Mouse (Mus musculus): ENCODE measurements at regions not wholly inside any gene's neighbourhood (a gene's known extent, or its start where the extent isn't known, plus 50 kb on each side); places are given as distances from the start of the nearest gene placed in this dataset.

DNA sequence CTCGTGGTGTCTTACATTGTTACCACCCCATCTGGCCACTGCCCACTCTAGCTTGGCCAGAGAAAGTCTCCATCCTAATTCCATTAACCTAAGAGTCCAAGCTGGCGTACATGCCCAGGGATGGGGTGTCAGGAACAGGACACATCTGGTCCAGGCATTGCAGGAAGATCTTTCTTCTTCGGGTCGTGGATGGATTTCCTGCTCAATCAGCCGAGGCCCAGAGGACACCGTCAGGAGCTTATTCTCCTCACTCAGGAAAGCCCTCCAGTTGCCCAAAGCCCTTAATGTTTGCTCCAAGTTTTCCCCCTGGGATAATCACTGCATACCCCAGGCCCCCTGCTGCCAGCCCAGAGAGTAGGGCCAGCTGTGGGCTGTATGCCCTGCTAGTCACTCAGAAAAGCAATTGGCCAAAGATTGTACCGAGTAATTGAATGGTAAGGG, 172.2 kb upstream of the Zfp703 start:
- H3K36me3 ChIP-seq (ENCODE audit: control insufficient read depth, insufficient read depth, low read length) = no peaks in the 10 kb centered on the region
- H3K4me2 ChIP-seq (replicated peaks; ENCODE audit: low read depth, low read length) = no peak overlapping the region
- H3K27me3 ChIP-seq (ENCODE audit: control insufficient read depth, insufficient read depth, low read length) = no peaks in the 10 kb centered on the region
- peak overlapping the region; percentile 52; the same call in 1 of the 2 replicates for H3K27ac ChIP-seq (ENCODE audit: low read length)
- H3K4me3 ChIP-seq (ENCODE audit: low read depth, low read length) = no peak overlapping the region
- no peak overlapping the region for H3K9ac ChIP-seq (replicated peaks; ENCODE audit: low read depth, low read length)
- ATAC-seq (ENCODE audit: insufficient number of reproducible peaks, insufficient read depth, low FRiP score, low read depth) = no peak
- no peaks in the 10 kb centered on the region for H3K9me3 ChIP-seq (ENCODE audit: control insufficient read depth, low read depth, low read length)
- WGBS = 29% methylated on average over 7 of the region's 7 CpGs
- H3K4me1 ChIP-seq (ENCODE audit: control insufficient read depth, insufficient read depth, low read length) = peaks cover 35% of the 10 kb centered on the region

DNA sequence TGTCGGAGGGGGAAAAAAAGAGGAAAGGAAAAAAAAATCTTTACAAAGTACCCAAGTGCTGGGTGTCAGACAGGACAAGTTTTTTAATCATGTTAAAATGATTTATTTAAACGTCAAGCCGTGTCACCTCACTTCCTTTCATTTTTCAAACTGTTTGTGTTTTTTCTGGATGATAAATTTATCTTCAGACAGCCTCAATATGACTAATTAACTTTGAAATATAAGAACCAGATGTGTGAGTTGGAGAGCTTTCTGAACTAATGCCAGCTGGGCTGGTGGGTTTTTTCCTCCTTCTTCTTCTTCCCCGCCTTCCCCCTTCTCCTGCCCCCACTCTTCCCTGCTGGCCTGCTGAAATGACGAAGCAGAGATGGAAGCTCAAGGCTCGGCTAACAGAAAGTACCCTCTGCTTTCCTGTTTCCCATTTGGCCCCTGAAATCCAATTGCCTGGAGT, 171.7 kb upstream of the Zfp703 start:
- H3K36me3 ChIP-seq (ENCODE audit: control insufficient read depth, insufficient read depth, low read length) = no peaks in the 10 kb centered on the region
- no peak for ATAC-seq (ENCODE audit: insufficient number of reproducible peaks, insufficient read depth, low FRiP score, low read depth)
- H3K9me3 ChIP-seq (ENCODE audit: control insufficient read depth, low read depth, low read length) = no peaks in the 10 kb centered on the region
- no peak overlapping the region for H3K9ac ChIP-seq (replicated peaks; ENCODE audit: low read depth, low read length)
- H3K27me3 ChIP-seq (ENCODE audit: control insufficient read depth, insufficient read depth, low read length) = no peaks in the 10 kb centered on the region
- no peak overlapping the region for H3K4me2 ChIP-seq (replicated peaks; ENCODE audit: low read depth, low read length)
- no peak overlapping the region for H3K4me3 ChIP-seq (ENCODE audit: low read depth, low read length)
- 7% methylated on average over 6 of the region's 6 CpGs for WGBS
- H3K4me1 ChIP-seq (ENCODE audit: control insufficient read depth, insufficient read depth, low read length) = peaks cover 35% of the 10 kb centered on the region
- H3K27ac ChIP-seq (ENCODE audit: low read length) = peak overlapping the region; percentile 7; the same call in 1 of the 2 replicates

DNA sequence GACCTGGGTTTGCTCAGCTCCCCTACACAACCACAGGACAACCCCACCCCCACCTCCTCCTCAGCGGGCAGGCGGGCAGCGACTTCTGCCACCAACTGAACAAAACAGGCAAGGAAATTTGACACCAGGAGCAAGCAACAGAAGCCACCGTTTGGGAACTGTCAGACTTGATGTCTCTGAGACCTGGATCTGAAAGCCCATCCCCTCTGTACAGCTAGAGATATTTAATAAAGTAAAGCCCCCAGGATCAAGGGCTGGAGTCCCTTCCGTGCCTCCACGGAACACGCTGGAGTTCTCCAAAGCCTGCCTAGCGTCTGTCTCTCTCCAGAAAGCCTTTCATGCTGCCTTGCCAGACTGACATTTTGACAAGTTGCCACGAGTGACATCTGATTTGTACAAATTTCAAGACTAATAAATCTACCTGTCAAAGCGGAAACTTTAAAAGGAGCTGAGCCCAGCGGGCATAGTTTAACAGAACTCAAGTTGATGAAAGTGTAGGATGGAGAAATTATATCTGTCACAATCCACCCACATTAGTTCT, 168.9 kb upstream of the Zfp703 start:
- H3K27ac ChIP-seq (ENCODE audit: low read length) = no peak overlapping the region
- no peak overlapping the region for H3K4me3 ChIP-seq (ENCODE audit: low read depth, low read length)
- H3K9ac ChIP-seq (replicated peaks; ENCODE audit: low read depth, low read length) = no peak overlapping the region
- no peaks in the 10 kb centered on the region for H3K27me3 ChIP-seq (ENCODE audit: control insufficient read depth, insufficient read depth, low read length)
- ATAC-seq (ENCODE audit: insufficient number of reproducible peaks, insufficient read depth, low FRiP score, low read depth) = no peak
- H3K36me3 ChIP-seq (ENCODE audit: control insufficient read depth, insufficient read depth, low read length) = no peaks in the 10 kb centered on the region
- WGBS = 18% methylated on average over 11 of the region's 11 CpGs
- H3K4me2 ChIP-seq (replicated peaks; ENCODE audit: low read depth, low read length) = no peak overlapping the region; the same call in 1 of the 2 replicates
- H3K9me3 ChIP-seq (ENCODE audit: control insufficient read depth, low read depth, low read length) = no peaks in the 10 kb centered on the region
- H3K4me1 ChIP-seq (ENCODE audit: control insufficient read depth, insufficient read depth, low read length) = peaks cover 35% of the 10 kb centered on the region

DNA sequence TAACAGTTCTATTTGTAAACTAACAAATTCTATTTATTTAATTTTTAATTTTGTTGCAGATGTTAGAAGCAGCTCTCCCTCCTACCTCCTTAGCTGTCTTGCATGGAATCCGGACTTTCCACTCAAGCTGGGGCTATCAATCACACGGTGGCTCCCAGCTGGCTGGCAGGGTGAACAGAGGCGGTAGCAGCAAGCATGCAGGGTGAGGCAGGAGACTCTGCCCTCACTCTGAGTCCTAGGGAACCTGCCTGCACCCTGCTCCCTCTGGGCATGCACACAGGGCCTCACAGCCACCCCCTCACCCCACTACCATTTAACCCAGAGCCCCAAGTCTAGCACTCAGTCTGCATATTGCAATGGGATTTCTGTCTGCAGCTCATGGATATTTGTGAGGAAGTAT, 168.4 kb upstream of the Zfp703 start:
- Histone ChIP-seq H3K27ac (ENCODE audit: low read length) (no peak overlapping the region; the same call in 1 of the 2 replicates), H3K9me3 (ENCODE audit: control insufficient read depth, low read depth, low read length) (no peaks in the 10 kb centered on the region), H3K4me1 (ENCODE audit: control insufficient read depth, insufficient read depth, low read length) (peaks cover 35% of the 10 kb centered on the region), H3K4me3 (ENCODE audit: low read depth, low read length) (no peak overlapping the region), H3K27me3 (ENCODE audit: control insufficient read depth, insufficient read depth, low read length) (no peaks in the 10 kb centered on the region), H3K4me2 (replicated peaks; ENCODE audit: low read depth, low read length) (no peak overlapping the region), H3K9ac (replicated peaks; ENCODE audit: low read depth, low read length) (no peak overlapping the region), H3K36me3 (ENCODE audit: control insufficient read depth, insufficient read depth, low read length) (no peaks in the 10 kb centered on the region)
- WGBS = 22% methylated on average over 3 of the region's 3 CpGs
- ATAC-seq (ENCODE audit: insufficient number of reproducible peaks, insufficient read depth, low FRiP score, low read depth) = no peak

DNA sequence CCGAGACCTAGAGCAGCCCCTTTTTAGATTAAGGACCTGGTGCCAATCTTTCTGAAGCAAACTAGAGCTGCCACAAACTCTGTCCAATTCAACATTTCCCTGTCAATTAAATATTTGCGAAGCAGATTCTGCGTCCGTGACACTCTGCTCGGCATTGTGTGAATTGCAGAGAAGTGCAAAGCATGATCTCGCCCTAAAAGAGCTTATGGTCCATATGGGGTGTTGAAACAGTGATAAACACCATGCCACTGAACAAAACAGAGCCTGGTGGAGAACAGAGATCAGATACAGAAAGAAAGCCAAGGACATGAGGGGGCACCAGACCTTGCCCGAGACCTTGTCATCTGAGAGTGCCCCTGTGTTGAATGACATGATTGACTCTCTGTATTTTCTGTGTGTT, 167.2 kb upstream of the Zfp703 start:
- no peak for ATAC-seq (ENCODE audit: insufficient number of reproducible peaks, insufficient read depth, low FRiP score, low read depth)
- Histone ChIP-seq H3K27me3 (ENCODE audit: control insufficient read depth, insufficient read depth, low read length) (no peaks in the 10 kb centered on the region), H3K9ac (replicated peaks; ENCODE audit: low read depth, low read length) (no peak overlapping the region), H3K4me3 (ENCODE audit: low read depth, low read length) (no peak overlapping the region), H3K36me3 (ENCODE audit: control insufficient read depth, insufficient read depth, low read length) (no peaks in the 10 kb centered on the region), H3K9me3 (ENCODE audit: control insufficient read depth, low read depth, low read length) (no peaks in the 10 kb centered on the region), H3K4me2 (replicated peaks; ENCODE audit: low read depth, low read length) (no peak overlapping the region), H3K4me1 (ENCODE audit: control insufficient read depth, insufficient read depth, low read length) (peaks cover 28% of the 10 kb centered on the region), H3K27ac (ENCODE audit: low read length) (no peak overlapping the region)
- 80% methylated on average over 7 of the region's 7 CpGs for WGBS

DNA sequence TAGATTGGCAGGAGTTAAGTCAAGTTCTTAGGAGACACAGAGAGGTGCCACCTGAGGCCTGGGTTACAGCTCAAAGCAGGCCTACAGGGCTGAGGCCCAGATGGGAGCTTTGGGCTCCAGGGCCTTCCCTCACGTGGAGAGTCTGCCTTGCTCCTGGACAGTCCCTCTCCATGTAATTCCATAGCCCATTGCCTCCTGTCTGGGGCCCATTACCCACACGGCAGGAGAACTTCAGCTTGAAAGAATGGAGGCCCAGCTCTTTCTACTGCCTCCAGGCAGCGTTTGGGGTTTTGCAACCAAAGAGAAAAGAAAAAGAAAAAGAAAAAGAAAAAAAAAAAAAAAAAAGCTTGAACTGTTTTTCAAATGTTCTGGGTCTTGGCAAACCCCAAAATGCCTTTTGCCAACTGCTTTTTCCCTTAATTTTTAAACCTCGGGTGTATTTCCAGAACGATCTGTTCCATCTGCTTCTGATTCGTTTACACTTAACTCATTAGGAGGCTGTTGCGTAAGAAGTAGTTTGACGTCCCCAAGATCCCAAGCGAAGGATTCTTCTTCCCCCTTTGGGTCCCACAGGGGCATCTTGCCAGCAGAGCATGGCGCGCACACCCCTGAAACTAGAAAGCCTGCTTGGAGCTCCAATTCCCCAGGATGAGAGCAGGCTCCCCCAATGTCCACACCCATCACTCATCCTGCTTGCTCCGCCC, 165.4 kb upstream of the Zfp703 start:
- WGBS = 62% methylated on average over 12 of the region's 12 CpGs
- no peaks in the 10 kb centered on the region for H3K36me3 ChIP-seq (ENCODE audit: control insufficient read depth, insufficient read depth, low read length)
- no peaks in the 10 kb centered on the region for H3K27me3 ChIP-seq (ENCODE audit: control insufficient read depth, insufficient read depth, low read length)
- no peak for ATAC-seq (ENCODE audit: insufficient number of reproducible peaks, insufficient read depth, low FRiP score, low read depth)
- H3K4me3 ChIP-seq (ENCODE audit: low read depth, low read length) = no peak overlapping the region
- no peak overlapping the region for H3K27ac ChIP-seq (ENCODE audit: low read length)
- no peak overlapping the region for H3K9ac ChIP-seq (replicated peaks; ENCODE audit: low read depth, low read length)
- peaks cover 19% of the 10 kb centered on the region for H3K4me1 ChIP-seq (ENCODE audit: control insufficient read depth, insufficient read depth, low read length)
- H3K9me3 ChIP-seq (ENCODE audit: control insufficient read depth, low read depth, low read length) = no peaks in the 10 kb centered on the region
- no peak overlapping the region for H3K4me2 ChIP-seq (replicated peaks; ENCODE audit: low read depth, low read length)

DNA sequence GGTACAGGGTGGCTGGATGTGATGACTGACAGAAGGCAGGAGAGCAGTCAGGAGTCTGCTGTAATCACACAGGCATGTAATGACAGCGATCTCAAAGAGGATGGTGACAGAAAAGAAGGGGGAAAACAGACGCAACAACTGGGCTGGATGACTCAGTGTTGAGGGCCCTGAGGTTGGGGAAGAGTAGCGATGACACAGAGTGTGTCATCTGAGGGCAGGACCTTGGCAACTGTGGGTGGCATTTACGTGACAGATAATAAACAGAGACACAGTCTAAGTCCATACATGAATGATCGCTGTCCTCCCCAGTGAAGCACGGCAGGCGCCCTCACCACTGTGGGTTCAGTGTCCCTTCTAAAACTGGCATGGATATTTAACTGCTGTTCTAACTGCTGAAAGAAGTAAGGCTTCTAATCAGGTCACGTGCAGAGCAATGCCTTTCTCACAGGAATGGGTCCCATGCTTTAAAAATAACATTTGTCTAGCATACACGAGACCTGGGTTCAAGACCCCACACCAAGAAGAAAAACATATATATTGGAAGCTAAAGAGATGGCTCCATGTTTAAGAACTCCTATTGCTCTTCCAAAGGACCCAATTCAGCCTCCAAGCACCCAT, 163.8 kb upstream of the Zfp703 start:
- Histone ChIP-seq H3K4me2 (replicated peaks; ENCODE audit: low read depth, low read length) (no peak overlapping the region), H3K4me3 (ENCODE audit: low read depth, low read length) (no peak overlapping the region), H3K9me3 (ENCODE audit: control insufficient read depth, low read depth, low read length) (no peaks in the 10 kb centered on the region), H3K36me3 (ENCODE audit: control insufficient read depth, insufficient read depth, low read length) (no peaks in the 10 kb centered on the region), H3K27me3 (ENCODE audit: control insufficient read depth, insufficient read depth, low read length) (no peaks in the 10 kb centered on the region), H3K27ac (ENCODE audit: low read length) (no peak overlapping the region), H3K9ac (replicated peaks; ENCODE audit: low read depth, low read length) (no peak overlapping the region), H3K4me1 (ENCODE audit: control insufficient read depth, insufficient read depth, low read length) (peaks cover 8% of the 10 kb centered on the region)
- no peak for ATAC-seq (ENCODE audit: insufficient number of reproducible peaks, insufficient read depth, low FRiP score, low read depth)
- WGBS = 77% methylated on average over 9 of the region's 9 CpGs

DNA sequence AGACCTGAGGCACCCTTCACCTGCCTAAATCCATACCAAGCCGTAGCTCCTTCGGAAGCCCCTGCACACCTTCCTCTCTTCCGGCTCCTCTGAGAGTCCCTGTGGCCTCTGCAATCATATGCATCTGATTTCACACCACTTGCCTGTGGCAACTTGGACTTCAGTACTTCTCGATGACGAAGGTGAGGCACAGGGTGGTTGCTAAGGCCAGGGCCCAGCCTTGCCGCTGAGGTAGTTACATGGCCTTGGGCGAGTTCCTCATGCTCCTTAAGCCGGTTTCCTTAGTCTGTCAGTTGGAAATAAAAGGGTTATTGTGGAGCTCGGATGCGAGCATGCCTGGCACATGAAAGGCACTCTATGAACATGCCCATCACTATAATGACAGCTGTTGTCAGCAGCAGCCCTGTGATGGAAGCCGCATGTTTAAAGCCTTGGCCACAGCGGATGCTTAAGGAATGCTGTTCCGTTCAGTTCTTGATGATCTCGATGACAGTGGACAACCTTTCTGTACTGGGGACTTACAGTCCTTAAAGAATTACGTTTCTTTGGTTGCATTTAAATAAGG, 162.0 kb upstream of the Zfp703 start:
- ATAC-seq (ENCODE audit: insufficient number of reproducible peaks, insufficient read depth, low FRiP score, low read depth) = no peak
- Histone ChIP-seq H3K4me3 (ENCODE audit: low read depth, low read length) (no peak overlapping the region), H3K9ac (replicated peaks; ENCODE audit: low read depth, low read length) (no peak overlapping the region), H3K4me2 (replicated peaks; ENCODE audit: low read depth, low read length) (no peak overlapping the region), H3K27ac (ENCODE audit: low read length) (no peak overlapping the region), H3K36me3 (ENCODE audit: control insufficient read depth, insufficient read depth, low read length) (no peaks in the 10 kb centered on the region), H3K4me1 (ENCODE audit: control insufficient read depth, insufficient read depth, low read length) (no peaks in the 10 kb centered on the region), H3K9me3 (ENCODE audit: control insufficient read depth, low read depth, low read length) (no peaks in the 10 kb centered on the region), H3K27me3 (ENCODE audit: control insufficient read depth, insufficient read depth, low read length) (no peaks in the 10 kb centered on the region)
- 85% methylated on average over 15 of the region's 15 CpGs for whole genome bisulfite sequencing

All from stomach, embryonic 14.5 days (tissue).